Mouse (Mus musculus) embryonic facial prominence, embryonic 15.5 days (tissue): ENCODE measurements around the gene Olfr549. TPM values are rescaled to one million over a fixed set of nuclear protein-coding genes. Genes with fewer than 3 reads are reported as not detected.
A peak's percentile ranks its signal among the peaks of the same experiment; 100 is the strongest.

ENCODE experiments used
- ATAC-seq: fragments of 200-750 bp; cut with Nextera tagmentation; 2 replicates; pipeline ENCODE4 v1.8.0; 2017; ENCODE audit warnings: low read depth, moderate TSS enrichment; ENCODE audit not compliant: insufficient number of reproducible peaks, low FRiP score, low TSS enrichment
- H3K27ac ChIP-seq: fragments of 300-500 bp; sonication (generic); replicated peaks from 2 replicates; pipeline ENCODE4 v1.5.1; 2015; ENCODE audit warnings: mild to moderate bottlenecking, inconsistent platforms
- H3K27me3 ChIP-seq: fragments of 300-500 bp; sonication (generic); 2 replicates; pipeline ENCODE4 v1.6.1; 2015; ENCODE audit warnings: inconsistent platforms
- H3K36me3 ChIP-seq: fragments of 300-500 bp; sonication (generic); 2 replicates; pipeline ENCODE4 v1.6.1; 2015; ENCODE audit warnings: mild to moderate bottlenecking, inconsistent platforms
- H3K4me1 ChIP-seq: fragments of 300-500 bp; sonication (generic); 2 replicates; pipeline ENCODE4 v1.6.1; 2015; ENCODE audit warnings: inconsistent platforms
- H3K4me2 ChIP-seq: fragments of 300-500 bp; sonication (generic); replicated peaks from 2 replicates; pipeline ENCODE4 v1.6.1; 2015; ENCODE audit warnings: mild to moderate bottlenecking, inconsistent platforms
- H3K4me3 ChIP-seq: fragments of 300-500 bp; sonication (generic); replicated peaks from 2 replicates; pipeline ENCODE4 v1.5.1; 2015; ENCODE audit warnings: mild to moderate bottlenecking, inconsistent platforms
- H3K9ac ChIP-seq: fragments of 300-500 bp; sonication (generic); 2 replicates; pipeline ENCODE4 v1.6.1; 2015; ENCODE audit warnings: inconsistent platforms
- H3K9me3 ChIP-seq: fragments of 300-500 bp; sonication (generic); replicated peaks from 2 replicates; pipeline ENCODE4 v1.6.1; 2016; ENCODE audit warnings: inconsistent platforms
- WGBS: fragments of 180-500 bp; shearing (Covaris S2); methylation state at CpG from one replicate; pipeline ENCODE4 v1.1.7; 2015; 5-methylcytosine and 5-hydroxymethylcytosine counted together
- polyA plus RNA-seq: library from polyadenylated mRNA; unstranded; fragments of >200 nt; fragmentation: Nextera tagmentation; extraction: Ambion mirVana; gene quantifications from 2 replicates; pipeline ENCODE4 v1.2.1, GENCODE M21; 2015

Gene Olfr549
- polyA plus RNA-seq, 1 experiment from 2014 or later, result 0.16 TPM

DNA sequence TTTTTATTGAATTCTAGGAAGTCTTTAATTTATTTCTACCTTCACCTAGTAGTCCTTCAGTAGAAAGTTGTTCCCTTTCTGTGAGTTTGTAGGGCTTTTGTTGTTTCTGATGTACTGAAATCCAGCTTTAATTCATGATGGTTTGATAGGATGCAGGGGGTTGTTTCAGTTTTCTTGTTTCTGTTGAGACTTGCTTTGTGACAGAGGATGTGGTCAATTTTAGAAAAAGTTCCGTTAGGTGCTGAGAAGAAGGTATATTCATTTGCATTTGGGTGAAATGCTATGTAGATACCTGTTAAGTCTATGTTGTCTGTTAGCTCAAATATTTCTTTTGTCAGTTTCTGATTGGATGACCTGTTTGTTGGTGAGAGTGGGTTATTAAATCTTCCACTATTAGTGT, 20.6 kb upstream of the Olfr549 start:
- no peaks in the 10 kb centered on the region for H3K4me1 ChIP-seq
- no peaks in the 10 kb centered on the region for H3K9me3 ChIP-seq
- H3K4me3 ChIP-seq, result no peak overlapping the region
- no peaks in the 10 kb centered on the region for H3K27me3 ChIP-seq
- no peak overlapping the region for H3K27ac ChIP-seq
- H3K9ac ChIP-seq, result no peak overlapping the region
- WGBS, result 57% methylated on average over 1 of the region's 1 CpGs
- no peak overlapping the region for H3K4me2 ChIP-seq
- ATAC-seq, result no peak
- no peaks in the 10 kb centered on the region for H3K36me3 ChIP-seq

DNA sequence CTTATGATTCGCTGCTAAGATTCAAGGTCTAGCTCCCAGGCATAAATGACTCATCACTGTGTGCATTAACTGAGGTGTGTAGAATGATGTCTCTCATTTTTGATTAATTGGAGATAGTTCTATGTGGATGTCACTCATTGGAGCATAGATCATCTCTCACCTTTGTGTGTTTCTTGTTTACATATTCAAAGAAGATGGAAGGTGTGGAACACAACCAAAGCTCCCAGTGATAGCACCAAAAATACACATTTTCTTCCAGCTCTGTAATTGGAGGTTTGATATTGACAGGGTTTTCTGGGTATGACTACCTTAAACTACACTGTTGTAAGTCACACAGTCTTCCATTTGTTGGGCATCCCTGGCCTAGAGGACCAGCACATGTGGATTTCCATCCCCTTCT, 15.2 kb upstream of the Olfr549 start, which contains the start of gene Olfr547:
Gene Olfr547 (plus strand): TSS at position 301 of the 400 bp plus-strand sequence.
- H3K4me3 ChIP-seq, result no peak within 1 kb of the TSS
- no peaks in the 10 kb centered on the region for H3K4me1 ChIP-seq
- WGBS, result 78% methylated on average over 1 of the region's 1 CpGs
- no peaks in the 10 kb centered on the region for H3K9me3 ChIP-seq
- H3K27ac ChIP-seq, result no peak within 1 kb of the TSS
- H3K4me2 ChIP-seq, result no peak within 1 kb of the TSS
- H3K27me3 ChIP-seq, result no peaks in the 10 kb centered on the region
- H3K36me3 ChIP-seq, result no peaks in the 10 kb centered on the region
- ATAC-seq, result no peak
- H3K9ac ChIP-seq, result no peak within 1 kb of the TSS

DNA sequence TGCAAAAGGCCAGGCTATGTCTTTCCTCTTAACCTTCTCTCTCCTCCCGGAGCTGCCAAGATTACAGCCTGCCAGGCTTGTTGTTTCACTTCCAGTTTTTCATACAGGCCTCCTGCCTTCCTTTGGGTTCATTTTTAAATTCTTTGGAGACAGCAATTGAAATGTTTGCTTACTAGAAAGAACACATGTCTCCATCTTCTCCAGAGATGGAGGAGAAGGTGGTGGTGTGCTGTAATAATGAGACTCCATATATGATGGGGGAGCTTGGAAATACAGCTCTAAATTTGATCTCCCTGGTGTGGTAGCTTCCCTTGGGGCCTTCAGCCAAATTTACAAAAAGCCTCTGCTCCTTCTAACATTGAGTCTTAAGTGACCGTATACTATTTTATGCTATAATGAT, 9.1 kb upstream of the Olfr549 start, which contains the start of gene Olfr548-ps1:
Gene Olfr548-ps1 (plus strand): TSS at position 301 of the 400 bp plus-strand sequence.
- Histone ChIP-seq H3K9ac (no peak within 1 kb of the TSS), H3K36me3 (no peaks in the 10 kb centered on the region), H3K4me3 (no peak within 1 kb of the TSS), H3K27ac (no peak within 1 kb of the TSS), H3K9me3 (no peaks in the 10 kb centered on the region), H3K4me1 (no peaks in the 10 kb centered on the region), H3K4me2 (no peak within 1 kb of the TSS), H3K27me3 (no peaks in the 10 kb centered on the region)
- no peak for ATAC-seq
- WGBS, result 82% methylated on average over 2 of the region's 2 CpGs

DNA sequence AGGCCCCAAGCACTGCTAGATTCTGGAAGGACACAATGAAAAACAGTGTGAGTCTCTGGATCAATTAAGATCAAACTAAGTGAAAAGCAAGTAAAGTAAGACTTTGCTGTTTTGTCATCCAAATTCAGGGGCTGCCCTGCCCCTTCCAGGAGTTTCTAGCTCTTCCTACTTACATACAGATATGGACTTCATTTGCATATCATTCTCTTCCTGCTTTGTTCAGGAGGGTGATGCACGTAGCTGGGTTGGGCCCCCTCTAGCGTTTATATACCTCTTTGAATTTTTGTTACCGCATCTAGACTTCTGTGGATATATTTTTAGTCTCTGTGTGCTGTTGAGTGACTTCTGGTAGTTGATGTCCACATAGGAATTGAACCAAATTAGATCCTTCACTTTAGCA, 8.4 kb upstream of the Olfr549 start:
- WGBS, result 69% methylated on average over 3 of the region's 3 CpGs
- no peak overlapping the region for H3K27ac ChIP-seq
- H3K36me3 ChIP-seq, result no peaks in the 10 kb centered on the region
- no peak for ATAC-seq
- H3K4me3 ChIP-seq, result no peak overlapping the region
- H3K27me3 ChIP-seq, result no peaks in the 10 kb centered on the region
- H3K9ac ChIP-seq, result no peak overlapping the region
- H3K4me1 ChIP-seq, result no peaks in the 10 kb centered on the region
- H3K9me3 ChIP-seq, result no peaks in the 10 kb centered on the region
- H3K4me2 ChIP-seq, result no peak overlapping the region

DNA sequence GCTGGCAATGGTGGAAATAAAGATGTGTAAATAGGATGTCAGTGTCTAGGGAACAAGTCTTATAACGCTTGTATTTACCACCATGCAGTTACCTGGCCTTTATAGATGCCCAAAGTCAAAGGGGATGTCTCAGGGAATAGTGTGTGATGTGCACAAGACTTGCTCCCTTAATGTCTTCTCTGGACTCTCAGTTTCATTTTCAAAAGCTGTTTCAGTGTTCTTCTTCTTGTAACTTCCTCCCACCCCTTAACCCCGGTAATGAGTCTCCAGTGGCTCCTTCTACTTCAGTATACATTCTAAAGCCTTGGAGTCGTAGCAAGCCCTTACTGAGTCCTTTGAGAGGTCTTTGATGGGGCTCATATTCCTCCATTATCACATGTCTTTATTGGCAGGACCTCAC, 3.6 kb downstream of the Olfr549 start:
- Histone ChIP-seq H3K4me1 (no peaks in the 10 kb centered on the region), H3K36me3 (no peaks in the 10 kb centered on the region), H3K4me2 (no peak overlapping the region), H3K4me3 (no peak overlapping the region), H3K27ac (no peak overlapping the region), H3K9me3 (no peaks in the 10 kb centered on the region), H3K27me3 (no peaks in the 10 kb centered on the region), H3K9ac (no peak overlapping the region)
- ATAC-seq, result no peak
- 76% methylated on average over 3 of the region's 3 CpGs for WGBS

DNA sequence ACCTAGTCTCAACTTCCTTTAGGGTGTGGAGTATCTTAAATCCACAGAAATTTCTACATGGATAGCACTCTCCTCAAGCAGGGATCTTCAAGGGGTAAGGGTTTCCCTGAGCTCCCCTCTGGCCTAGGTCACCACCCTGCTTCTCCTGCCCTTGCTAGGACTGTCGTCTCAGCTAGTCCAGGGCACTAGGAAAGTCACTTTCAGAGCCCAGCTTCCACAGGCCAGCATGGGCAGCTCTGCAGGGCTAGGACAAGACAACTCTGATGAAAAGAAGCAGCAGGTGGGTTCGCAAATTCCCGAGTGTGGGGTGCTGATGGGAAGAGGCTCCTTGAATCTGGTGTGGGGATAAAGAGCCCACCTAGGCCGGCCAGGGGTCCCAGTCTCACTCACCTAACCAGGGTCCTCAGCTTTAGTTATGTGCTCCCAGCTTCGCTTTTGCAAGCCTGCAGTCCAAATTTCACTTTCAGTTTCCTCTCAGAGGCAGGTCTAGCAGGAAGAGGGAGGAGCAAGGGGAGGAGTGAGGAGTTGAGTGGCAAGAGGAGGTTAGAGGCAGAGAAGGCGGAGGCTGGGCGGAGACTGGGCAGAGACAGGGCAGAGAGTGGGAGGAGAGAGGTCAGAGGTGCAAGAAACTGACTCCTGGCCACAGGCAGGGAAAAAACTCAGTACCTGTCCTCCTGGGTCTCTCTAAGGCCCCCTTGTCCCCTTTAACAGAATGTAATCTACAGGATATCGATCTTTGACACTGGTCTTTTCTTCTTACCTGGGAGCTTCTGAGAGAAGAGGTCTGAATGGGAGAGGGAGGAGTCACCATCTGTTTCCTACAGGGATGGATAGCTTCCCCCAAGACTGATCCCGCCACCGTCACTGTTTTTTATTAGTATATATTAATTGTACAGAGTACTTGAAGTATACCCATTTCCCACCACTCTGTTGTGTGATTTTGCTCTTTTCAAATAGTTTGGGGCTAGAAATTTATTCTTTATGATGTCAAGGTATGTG, 15.6 kb downstream of the Olfr549 start, which contains the start of gene Trim21:
Gene Trim21 (minus strand): TSS at position 488 of the 999 bp plus-strand sequence.
- H3K36me3 ChIP-seq, result no peaks in the 10 kb centered on the region
- H3K27ac ChIP-seq, result no peak within 1 kb of the TSS
- no peaks in the 10 kb centered on the region for H3K9me3 ChIP-seq
- H3K4me2 ChIP-seq, result peak within 1 kb of the TSS; percentile 52
- 17% methylated on average over 10 of the region's 10 CpGs for WGBS
- H3K4me3 ChIP-seq, result peak within 1 kb of the TSS; percentile 53
- H3K9ac ChIP-seq, result peak within 1 kb of the TSS; percentile 28
- no peaks in the 10 kb centered on the region for H3K27me3 ChIP-seq
- peak; percentile 82 for ATAC-seq
- no peaks in the 10 kb centered on the region for H3K4me1 ChIP-seq

DNA sequence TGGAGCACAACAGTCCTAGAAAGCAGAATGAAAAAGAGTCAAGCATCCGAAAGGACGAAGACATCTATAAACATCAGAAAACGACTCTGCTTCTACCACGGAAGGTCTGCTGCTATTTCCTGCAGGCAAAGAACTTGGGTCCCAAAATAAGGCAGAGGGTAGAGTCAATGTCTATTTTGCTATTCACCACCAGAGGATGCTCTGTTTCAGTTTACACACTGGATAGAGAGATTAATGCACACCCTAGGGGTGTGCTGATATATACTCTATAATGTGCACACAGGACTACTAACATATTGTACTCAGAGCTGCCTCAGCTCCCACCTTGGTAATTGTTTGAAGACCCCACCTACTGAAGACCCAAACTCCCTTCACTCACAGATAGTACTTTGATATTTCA, 16.5 kb downstream of the Olfr549 start:
- Histone ChIP-seq H3K9ac (no peak overlapping the region), H3K4me2 (no peak overlapping the region), H3K27ac (no peak overlapping the region), H3K36me3 (no peaks in the 10 kb centered on the region), H3K4me1 (no peaks in the 10 kb centered on the region), H3K9me3 (no peaks in the 10 kb centered on the region), H3K27me3 (no peaks in the 10 kb centered on the region), H3K4me3 (no peak overlapping the region)
- no peak for ATAC-seq
- 91% methylated on average over 4 of the region's 4 CpGs for WGBS

DNA sequence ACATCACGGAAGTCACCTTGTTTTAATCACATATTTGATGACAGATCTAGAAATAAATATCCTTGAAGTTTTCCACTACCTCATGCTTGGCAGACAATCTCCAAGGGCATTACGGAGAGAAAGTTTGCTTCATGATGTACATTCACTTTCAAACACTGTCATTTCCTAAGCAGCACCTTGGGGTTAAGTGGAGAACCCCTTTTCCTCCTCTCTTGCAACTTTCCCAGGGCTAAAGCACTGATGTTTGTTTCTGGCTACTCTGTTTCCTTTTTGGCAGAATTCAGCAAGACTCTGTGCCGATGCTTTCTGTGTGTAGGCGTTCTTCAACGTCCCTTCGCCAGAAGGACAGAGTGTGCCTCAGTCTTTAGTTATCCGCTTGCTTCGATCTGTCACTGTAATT, 21.5 kb downstream of the Olfr549 start, which contains the start of gene Olfr550:
Gene Olfr550 (plus strand): TSS at position 301 of the 400 bp plus-strand sequence.
- no peak within 1 kb of the TSS for H3K4me2 ChIP-seq
- 87% methylated on average over 8 of the region's 8 CpGs for WGBS
- no peaks in the 10 kb centered on the region for H3K4me1 ChIP-seq
- no peak within 1 kb of the TSS for H3K4me3 ChIP-seq
- no peaks in the 10 kb centered on the region for H3K27me3 ChIP-seq
- no peak within 1 kb of the TSS for H3K27ac ChIP-seq
- no peaks in the 10 kb centered on the region for H3K9me3 ChIP-seq
- H3K9ac ChIP-seq, result no peak within 1 kb of the TSS
- no peaks in the 10 kb centered on the region for H3K36me3 ChIP-seq
- ATAC-seq, result no peak

DNA sequence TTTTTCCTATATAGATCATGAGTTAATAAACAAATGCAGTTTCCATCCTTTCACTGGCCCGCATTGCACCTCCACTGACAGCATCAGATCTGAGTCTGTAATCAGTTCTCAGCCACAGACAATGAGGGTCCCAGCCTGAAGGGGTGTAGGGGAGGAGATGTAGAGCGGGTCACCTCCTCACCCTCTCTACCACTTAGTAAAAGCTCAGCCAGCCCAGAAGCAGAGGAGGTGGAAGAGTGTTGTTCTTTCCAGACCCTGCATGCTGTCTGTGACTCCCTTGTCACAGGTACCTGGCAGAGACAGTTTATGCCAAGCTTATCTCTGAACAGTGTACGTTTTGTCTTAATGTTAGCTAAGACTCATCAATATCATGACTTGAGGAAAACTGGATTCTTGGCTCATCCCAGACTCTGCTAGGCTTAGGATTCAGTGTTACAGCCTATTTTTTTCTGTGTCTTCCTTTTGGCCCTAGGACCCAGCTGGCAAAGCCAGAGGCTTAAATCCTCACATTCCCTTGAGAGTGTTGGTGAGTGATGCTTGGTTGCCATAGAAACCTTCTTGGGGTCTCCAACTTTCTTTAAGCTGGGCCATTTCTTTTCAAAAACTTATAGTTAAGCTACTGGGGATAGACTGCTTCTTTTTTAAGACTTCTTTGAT, 23.6 kb downstream of the Olfr549 start:
- Histone ChIP-seq H3K4me3 (no peak overlapping the region), H3K27ac (no peak overlapping the region), H3K9me3 (no peaks in the 10 kb centered on the region), H3K36me3 (no peaks in the 10 kb centered on the region), H3K4me2 (no peak overlapping the region), H3K4me1 (no peaks in the 10 kb centered on the region), H3K9ac (no peak overlapping the region), H3K27me3 (no peaks in the 10 kb centered on the region)
- ATAC-seq, result no peak
- 63% methylated on average over 3 of the region's 3 CpGs for WGBS

DNA sequence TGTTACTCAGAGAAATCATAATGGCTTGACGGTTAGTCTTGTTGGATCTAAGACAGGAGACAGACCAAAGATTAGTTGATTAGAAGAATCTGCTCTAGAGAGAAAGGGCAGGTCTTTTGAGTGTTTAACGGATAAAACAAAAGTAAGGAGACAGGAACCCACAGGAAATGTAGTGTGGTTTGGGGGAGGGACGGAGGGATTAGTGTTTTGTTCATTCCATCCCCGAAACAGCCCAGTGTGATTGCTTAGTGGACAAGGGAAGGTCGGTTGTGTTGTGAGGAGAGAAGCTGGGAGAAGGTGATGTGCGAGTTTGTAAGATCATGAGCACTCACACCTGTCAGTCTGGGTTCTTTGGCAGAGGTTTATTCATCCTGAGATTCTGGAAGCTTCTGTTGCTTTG, 26.3 kb downstream of the Olfr549 start:
- no peak overlapping the region for H3K9ac ChIP-seq
- WGBS, result 64% methylated on average over 6 of the region's 6 CpGs

DNA sequence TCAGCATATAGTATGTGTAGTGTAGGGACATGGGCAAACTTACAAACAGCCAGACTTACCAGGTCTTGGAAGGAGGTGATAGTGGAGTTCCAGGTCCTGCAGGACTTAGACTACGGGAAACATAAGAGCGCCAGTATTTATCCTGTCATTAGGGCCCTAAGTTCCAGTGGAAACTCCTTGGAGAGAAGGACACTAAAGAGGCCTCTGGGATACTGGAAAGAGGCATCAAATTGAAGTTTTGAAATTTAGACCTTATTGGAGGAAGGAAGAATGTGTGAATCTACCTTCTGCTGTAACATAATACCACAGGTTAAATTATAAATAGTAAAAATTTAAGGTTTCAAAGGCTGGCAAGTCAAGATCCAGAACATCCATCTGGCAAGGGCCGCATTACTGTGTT, 42.1 kb downstream of the Olfr549 start, which contains the start of gene Olfr551:
Gene Olfr551 (minus strand): TSS at position 101 of the 400 bp plus-strand sequence.
- ATAC-seq, result no peak
- no peaks in the 10 kb centered on the region for H3K9me3 ChIP-seq
- H3K4me3 ChIP-seq, result no peak within 1 kb of the TSS
- H3K4me2 ChIP-seq, result no peak within 1 kb of the TSS
- H3K36me3 ChIP-seq, result no peaks in the 10 kb centered on the region
- no peaks in the 10 kb centered on the region for H3K27me3 ChIP-seq
- no peak within 1 kb of the TSS for H3K27ac ChIP-seq
- 90% methylated on average over 3 of the region's 3 CpGs for WGBS
- no peak within 1 kb of the TSS for H3K9ac ChIP-seq
- H3K4me1 ChIP-seq, result no peaks in the 10 kb centered on the region

More for the DNA sequence above, 26.3 kb downstream of the Olfr549 start:
- Histone ChIP-seq H3K27ac (no peak overlapping the region), H3K27me3 (no peaks in the 10 kb centered on the region), H3K4me3 (no peak overlapping the region), H3K4me2 (no peak overlapping the region), H3K36me3 (no peaks in the 10 kb centered on the region), H3K4me1 (no peaks in the 10 kb centered on the region), H3K9me3 (no peaks in the 10 kb centered on the region)
- ATAC-seq, result no peak
